Mouse (Mus musculus) thymus, postnatal 36 days (tissue): Measurements from ENCODE around the gene Cfap97.
A peak's percentile ranks its signal among the peaks of the same experiment; 100 is the strongest.
"Not testable (repeated sequence)": the region's sequence is repeated elsewhere in the genome, so short reads cannot be mapped to it uniquely, and the experiment has no call there.

ENCODE experiments used
- DNase-seq, 2 experiments: peaks; one replicate each; pipeline ENCODE4 v3.0.0; 2022; ENCODE audit warnings: mixed read lengths in 2 of 2

Cfap97 gene

DNA sequence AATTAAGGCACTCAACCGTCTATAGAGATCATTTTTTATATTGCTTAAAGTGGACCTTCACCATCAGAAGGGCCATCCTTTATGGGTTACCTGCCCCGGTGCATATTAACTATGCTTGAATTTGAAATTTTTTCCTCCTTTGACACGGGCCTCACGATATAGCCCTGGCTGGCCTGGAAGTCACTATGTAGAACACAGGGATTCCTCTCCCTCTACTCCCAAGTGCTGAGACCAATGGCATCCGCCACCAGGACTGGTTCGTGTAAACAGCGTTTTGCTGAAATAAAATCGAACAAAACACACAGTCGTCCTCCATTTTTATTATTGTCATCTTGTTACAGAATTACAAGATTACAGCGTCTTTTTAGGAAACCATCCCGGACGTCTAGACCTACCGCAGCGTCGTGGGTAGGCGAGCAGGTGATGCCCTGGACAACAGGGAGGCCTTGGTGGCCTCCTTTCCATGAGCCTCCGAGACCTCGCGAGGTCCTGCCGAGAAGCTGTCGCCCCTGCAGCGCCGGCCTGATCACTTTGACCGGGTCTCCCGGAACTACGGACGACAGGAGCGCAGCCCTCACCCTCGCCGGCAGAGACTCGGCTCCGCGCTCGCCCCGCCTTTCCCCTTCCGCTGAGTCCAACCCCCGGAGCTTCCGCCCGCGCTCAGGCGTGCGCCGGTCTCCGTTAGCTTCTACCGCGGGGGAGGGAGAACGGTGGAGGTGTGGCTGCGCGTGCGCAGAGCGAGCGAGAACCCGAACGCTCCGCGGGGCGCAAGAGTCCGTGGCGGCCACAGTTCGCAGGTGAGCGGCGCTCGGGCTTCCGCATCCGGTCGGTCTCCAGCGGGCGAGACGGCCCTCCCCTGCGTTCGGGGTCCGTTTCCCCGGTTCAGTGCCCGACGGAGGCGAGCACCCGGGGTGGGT, 11.6 kb downstream of the Cfap97 start:
- DNase-seq = peak; percentile 97 to 98

DNA sequence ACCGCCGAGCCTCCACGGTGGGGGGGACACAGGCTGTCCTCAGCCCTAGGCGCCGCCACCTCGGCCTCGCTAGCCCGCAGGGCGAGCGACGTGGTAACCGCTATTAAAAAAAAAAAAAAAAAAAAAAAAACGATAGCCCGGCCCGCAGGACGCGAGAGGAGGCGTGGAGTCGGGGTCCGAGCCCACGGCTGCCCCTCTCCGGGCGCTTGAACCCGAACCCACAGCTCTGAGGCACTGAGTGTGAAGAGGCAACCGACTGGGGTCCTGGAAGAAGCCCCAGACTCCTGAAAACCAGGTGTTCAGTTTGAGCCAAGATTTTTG, 12.3 kb downstream of the Cfap97 start:
- DNase-seq = no peak

DNA sequence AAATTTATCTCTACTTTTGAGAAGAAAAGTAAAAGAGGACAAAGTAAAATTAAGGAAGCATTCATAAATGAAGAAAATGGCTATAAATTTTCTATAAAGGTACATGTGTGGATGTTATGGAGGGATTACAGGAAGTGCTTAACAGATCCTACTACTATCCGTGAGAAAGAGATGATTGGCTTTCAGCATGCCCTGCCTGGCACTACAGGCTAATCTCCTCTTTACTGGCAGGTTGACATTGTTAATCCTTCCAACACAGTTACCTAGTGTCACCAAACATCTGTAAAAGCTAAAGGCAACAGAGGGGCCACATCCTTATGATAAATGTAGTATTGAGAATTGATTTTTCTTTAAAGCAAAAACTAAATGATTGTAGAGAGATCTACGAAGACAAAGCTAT, 22.1 kb downstream of the Cfap97 start:
- no peak for DNase-seq

DNA sequence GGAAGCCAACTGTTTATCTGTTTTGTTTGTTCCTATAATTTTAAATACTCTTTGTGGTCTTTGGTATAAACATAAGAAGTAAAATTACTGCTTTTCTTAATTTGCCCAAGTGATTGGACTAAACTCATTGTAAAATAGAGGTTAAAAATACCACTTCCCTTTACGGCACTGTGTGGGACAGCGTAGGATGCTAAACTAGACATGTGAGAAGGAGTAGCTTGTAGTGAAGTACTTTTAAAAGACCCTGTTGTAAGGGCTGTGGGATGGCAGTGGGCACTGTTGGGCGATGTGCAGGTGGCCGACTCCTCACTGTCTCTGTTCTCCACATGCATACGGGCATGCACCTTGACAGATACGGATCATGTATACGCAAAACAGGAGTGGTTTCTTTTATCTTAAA, 28.6 kb downstream of the Cfap97 start:
- no peak for DNase-seq

DNA sequence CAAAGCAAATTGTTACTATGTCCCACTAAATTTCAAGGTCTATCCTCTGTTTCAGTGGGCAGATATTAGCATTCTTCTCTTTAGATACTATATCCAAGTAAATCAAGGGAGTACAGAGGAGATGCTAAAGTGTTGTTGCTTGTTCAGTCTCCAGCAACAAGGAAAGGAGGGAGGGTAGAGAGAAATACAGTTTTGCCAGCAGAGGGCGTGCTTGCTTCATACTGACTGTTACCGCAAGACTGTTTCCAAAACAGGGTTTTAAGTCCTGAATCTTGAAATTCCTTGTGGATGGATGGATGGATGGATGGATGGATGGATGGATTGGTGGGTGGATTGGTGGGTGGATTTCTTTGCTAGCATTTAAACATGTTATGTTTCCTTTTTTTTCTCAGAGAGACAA, 33.8 kb downstream of the Cfap97 start:
- DNase-seq = peak; percentile 36 to 49

DNA sequence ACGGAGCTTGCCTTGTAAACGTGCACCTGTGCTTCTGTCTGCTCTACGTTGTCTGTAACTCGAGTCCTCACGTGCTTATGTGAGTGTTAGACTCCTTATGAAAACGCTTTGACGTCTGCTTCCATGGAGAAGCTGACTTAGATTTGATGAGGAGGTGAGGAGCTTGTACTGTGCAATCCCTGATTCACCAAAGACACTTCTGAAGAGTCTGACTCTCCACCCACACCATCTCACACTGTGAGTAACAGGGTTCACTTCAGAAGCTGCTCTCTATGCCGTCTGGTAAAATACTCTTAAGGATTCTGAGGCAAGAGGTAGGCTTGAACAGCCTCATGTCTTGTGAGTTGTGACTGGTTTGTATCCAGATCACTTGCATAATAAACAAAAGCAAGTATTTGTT, 41.5 kb downstream of the Cfap97 start:
- DNase-seq = no peak

GRCm38 (mm10) chr8:46196877-46197276, 45.3 kb downstream of the Cfap97 start:
- no peak for DNase-seq

- DNase-seq = no peak
These were observed 46.1 kb downstream of the Cfap97 start for GRCm38 (mm10) chr8:46197673-46198072.

- no peak for DNase-seq
These were observed 50.8 kb downstream of the Cfap97 start for GRCm38 (mm10) chr8:46202350-46202749.

GRCm38 (mm10) chr8:46204301-46204700, 52.7 kb downstream of the Cfap97 start:
- DNase-seq = no peak

GRCm38 (mm10) chr8:46204974-46205640, 53.5 kb downstream of the Cfap97 start:
- DNase-seq = no peak

GRCm38 (mm10) chr8:46206107-46206506, 54.5 kb downstream of the Cfap97 start:
- no peak for DNase-seq

- DNase-seq = no peak
These were observed 56.8 kb downstream of the Cfap97 start for GRCm38 (mm10) chr8:46208354-46208753.

DNA sequence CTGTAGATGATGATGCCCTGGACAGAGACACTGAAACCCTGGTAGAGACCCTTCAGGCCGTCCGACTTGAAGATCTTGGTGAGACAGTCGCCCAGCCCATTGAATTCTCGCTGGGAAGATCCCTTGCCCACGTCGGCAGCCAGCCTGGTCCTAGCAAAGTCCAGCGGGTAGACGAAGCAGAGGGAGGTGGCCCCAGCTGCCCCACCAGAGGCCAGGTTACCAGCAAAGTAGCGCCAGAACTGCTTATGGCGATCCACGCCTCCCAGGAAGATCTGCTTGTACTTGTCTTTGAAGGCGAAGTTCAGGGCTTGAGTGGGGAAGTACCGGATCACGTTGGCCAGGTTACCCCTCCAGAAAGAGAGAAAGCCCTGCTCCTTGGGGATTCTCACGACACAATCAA, 57.5 kb downstream of the Cfap97 start:
- peak; percentile 8 to 12 for DNase-seq

- peak; percentile 96 to 97 for DNase-seq
These were observed 59.1 kb downstream of the Cfap97 start, which contains the start of gene Slc25a4 for GRCm38 (mm10) chr8:46210404-46211315. TSS of gene Slc25a4 (minus strand) at chr8:46211284.

GRCm38 (mm10) chr8:46211611-46212071, 60.1 kb downstream of the Cfap97 start:
- no peak for DNase-seq

DNA sequence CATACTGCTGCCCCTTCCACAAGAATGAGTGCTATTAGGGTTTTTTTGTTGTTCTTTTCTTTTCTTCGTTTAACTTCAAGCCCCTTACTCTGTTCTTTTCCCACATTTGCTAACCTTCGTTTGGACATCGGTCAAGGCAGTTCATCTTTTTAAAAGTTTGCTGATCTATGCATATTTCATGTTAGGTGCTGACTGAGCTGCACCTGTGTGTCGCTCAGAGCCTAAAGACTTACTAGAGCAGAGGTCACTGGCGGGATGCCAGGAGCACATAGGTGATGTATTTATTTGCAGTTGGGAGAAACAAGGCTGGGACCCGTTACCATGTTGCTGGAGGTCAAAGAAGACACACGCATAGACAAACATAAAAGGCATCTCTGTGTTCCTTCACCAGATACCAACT, 60.6 kb downstream of the Cfap97 start:
- DNase-seq = no peak

GRCm38 (mm10) chr8:46213971-46214480, 62.5 kb downstream of the Cfap97 start:
- DNase-seq = no peak

- DNase-seq = no peak
These were observed 65.3 kb downstream of the Cfap97 start for GRCm38 (mm10) chr8:46216838-46217237.

GRCm38 (mm10) chr8:46220566-46220965, 69.0 kb downstream of the Cfap97 start:
- DNase-seq = no peak

GRCm38 (mm10) chr8:46225501-46225900, 73.9 kb downstream of the Cfap97 start:
- DNase-seq = no peak

- no peak for DNase-seq
These were observed 75.1 kb downstream of the Cfap97 start for GRCm38 (mm10) chr8:46226622-46227021.

- not testable (repeated sequence) for DNase-seq
These were observed 80.4 kb downstream of the Cfap97 start for GRCm38 (mm10) chr8:46231968-46232367.
